25 mouse cellular contexts compared by ENCODE assay signal in the genomic region with DNA sequence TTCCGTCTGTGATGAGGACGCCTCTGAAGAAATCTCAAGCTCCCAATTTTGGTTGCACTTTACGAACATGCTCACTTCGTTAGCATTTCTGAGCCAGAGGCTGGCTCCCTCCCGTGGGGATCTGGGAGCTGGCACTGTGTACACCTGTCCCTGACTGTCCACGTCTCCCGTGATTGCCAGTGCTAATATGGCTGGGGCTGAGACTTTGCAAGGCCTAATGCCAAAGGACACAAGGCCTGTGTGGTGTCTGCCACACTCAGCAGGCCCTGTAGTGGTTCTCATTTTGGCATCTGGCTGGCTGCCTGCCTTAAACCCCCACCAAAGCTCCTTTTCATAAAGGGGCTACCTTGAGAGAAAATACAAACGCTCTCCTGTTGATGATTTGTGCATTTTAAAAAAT. TPM values are rescaled to one million over a fixed set of nuclear protein-coding genes. Genes with fewer than 3 reads are reported as not detected.
DNase-seq lines count a peak whose midpoint lies in the region; ATAC-seq and TF ChIP-seq lines count a peak whose summit lies in the region.
"Had no signal": no experiment of that assay in that cellular context is flagged by ENCODE, and none has a peak within 500 bp of the region (broad histone marks: within the 10 kb centered on the region; RNA-seq: fewer than 3 reads in every experiment).

No protein-coding gene starts in this region.

- 85% methylated on average over 8 of the region's 8 CpGs for WGBS in embryonic facial prominence, embryonic 13.5 days
- 92% methylated on average over 8 of the region's 8 CpGs for WGBS in embryonic facial prominence, embryonic 10.5 days
- 67% methylated on average over 8 of the region's 8 CpGs for WGBS in heart, adult 2 months
- 89% methylated on average over 8 of the region's 8 CpGs for WGBS in heart, embryonic 11.5 days (ENCODE audit: insufficient replicate concordance)
- WGBS in olfactory bulb, adult 2 months = 66% methylated on average over 8 of the region's 8 CpGs

- ATAC-seq in embryonic facial prominence, embryonic 13.5 days (ENCODE audit: insufficient number of reproducible peaks, insufficient read depth, low FRiP score, low TSS enrichment, low read depth) = peak; percentile 35; the same call in 1 of the 2 replicates
- no peak for ATAC-seq in heart, embryonic 11.5 days (replicated peaks; ENCODE audit: insufficient number of reproducible peaks, low FRiP score, low TSS enrichment)
- ATAC-seq: forebrain, embryonic 14.5 days; forebrain, postnatal 0 days; intestine, embryonic 15.5 days; Patski had no signal

- intact Hi-C loops in heart, adult 2 months (cut with DNase I) = no loop called here

- peaks cover 8% of the 10 kb centered on the region; the same call in 1 of the 2 replicates for H3K36me3 ChIP-seq in embryonic facial prominence, embryonic 13.5 days
- H3K36me3 ChIP-seq in embryonic facial prominence, embryonic 10.5 days (replicated peaks) = peaks cover 9% of the 10 kb centered on the region; the same call in 1 of the 2 replicates
- H3K36me3 ChIP-seq in heart, adult 2 months (ENCODE audit: control insufficient read depth, insufficient read depth, low read length) = peaks cover 4% of the 10 kb centered on the region; the same call in 1 of the 2 replicates
- peaks cover 3% of the 10 kb centered on the region; the same call in 1 of the 2 replicates for H3K36me3 ChIP-seq in heart, embryonic 11.5 days (ENCODE audit: control insufficient read depth, insufficient read depth, low read length)

- H3K4me3 ChIP-seq in embryonic facial prominence, embryonic 13.5 days = no peak overlapping the region
- no peak overlapping the region for H3K4me3 ChIP-seq in embryonic facial prominence, embryonic 10.5 days
- H3K4me3 ChIP-seq in heart, adult 2 months = no peak overlapping the region
- no peak overlapping the region for H3K4me3 ChIP-seq in heart, embryonic 11.5 days (ENCODE audit: low read depth, low read length)
- no peak overlapping the region for H3K4me3 ChIP-seq in layer of hippocampus, adult 2 months
- H3K4me3 ChIP-seq in olfactory bulb, adult 2 months (ENCODE audit: insufficient read depth, low read depth, low read length) = no peak overlapping the region
- H3K4me3 ChIP-seq: embryonic facial prominence, embryonic 15.5 days; heart, embryonic 13.5 days; hindbrain, embryonic 10.5 days; hindbrain, embryonic 13.5 days; intestine, embryonic 15.5 days had no signal

- TF ChIP-seq CTCF in heart, adult 2 months (IDR thresholded peaks at IDR 0.05) = no peak
- TF ChIP-seq CTCF in layer of hippocampus, adult 2 months (conservative IDR thresholded peaks at IDR 0.05) = no peak
- no peak for TF ChIP-seq CTCF in olfactory bulb, adult 2 months (IDR thresholded peaks at IDR 0.05; ENCODE audit: insufficient read depth, low read depth, low read length)

- no peak for TF ChIP-seq EP300 in heart, adult 2 months (IDR thresholded peaks at IDR 0.05; ENCODE audit: insufficient read depth, low read depth, low read length)

- no peak overlapping the region for H3K27ac ChIP-seq in embryonic facial prominence, embryonic 13.5 days
- H3K27ac ChIP-seq in embryonic facial prominence, embryonic 10.5 days (replicated peaks) = no peak overlapping the region
- peak overlapping the region; percentile 43 for H3K27ac ChIP-seq in heart, adult 2 months
- H3K27ac ChIP-seq in heart, embryonic 11.5 days (ENCODE audit: low read depth, low read length) = no peak overlapping the region
- H3K27ac ChIP-seq in layer of hippocampus, adult 2 months = peak overlapping the region; percentile 73; the same call in 1 of the 2 replicates
- peak overlapping the region; percentile 18; the same call in 1 of the 2 replicates for H3K27ac ChIP-seq in olfactory bulb, adult 2 months (ENCODE audit: insufficient read depth, low read depth, low read length)
- H3K27ac ChIP-seq: embryonic facial prominence, embryonic 15.5 days; hindbrain, embryonic 10.5 days; hindbrain, embryonic 13.5 days; intestine, embryonic 15.5 days had no signal

- H3K27me3 ChIP-seq in embryonic facial prominence, embryonic 13.5 days = no peaks in the 10 kb centered on the region
- no peaks in the 10 kb centered on the region for H3K27me3 ChIP-seq in embryonic facial prominence, embryonic 10.5 days (replicated peaks; ENCODE audit: low read depth, poor library complexity, severe bottlenecking)
- H3K27me3 ChIP-seq in heart, adult 2 months (ENCODE audit: control insufficient read depth, insufficient read depth, low read length) = no peaks in the 10 kb centered on the region
- H3K27me3 ChIP-seq in heart, embryonic 11.5 days (ENCODE audit: control insufficient read depth, insufficient read depth, low read length) = no peaks in the 10 kb centered on the region
- H3K27me3 ChIP-seq: CH12.LX; embryonic facial prominence, embryonic 15.5 days; heart, embryonic 13.5 days; hindbrain, embryonic 13.5 days; intestine, embryonic 15.5 days; Patski had no signal

- no peaks in the 10 kb centered on the region for H3K9me3 ChIP-seq in embryonic facial prominence, embryonic 13.5 days
- H3K9me3 ChIP-seq in embryonic facial prominence, embryonic 10.5 days = no peaks in the 10 kb centered on the region
- no peaks in the 10 kb centered on the region for H3K9me3 ChIP-seq in heart, embryonic 11.5 days (replicated peaks; ENCODE audit: control insufficient read depth, low read length)
- H3K9me3 ChIP-seq: embryonic facial prominence, embryonic 15.5 days; G1E; heart, embryonic 13.5 days; hindbrain, embryonic 10.5 days; hindbrain, embryonic 13.5 days; intestine, embryonic 15.5 days had no signal

- H3K9ac ChIP-seq in embryonic facial prominence, embryonic 13.5 days = no peak overlapping the region
- no peak overlapping the region for H3K9ac ChIP-seq in heart, adult 2 months (ENCODE audit: low read depth, low read length)
- no peak overlapping the region for H3K9ac ChIP-seq in heart, embryonic 11.5 days (ENCODE audit: low read depth, low read length)
- H3K9ac ChIP-seq: embryonic facial prominence, embryonic 15.5 days; forebrain, postnatal 0 days; heart, embryonic 13.5 days; hindbrain, embryonic 13.5 days; intestine, embryonic 15.5 days had no signal

- H3K4me1 ChIP-seq in embryonic facial prominence, embryonic 13.5 days = peaks cover 22% of the 10 kb centered on the region
- H3K4me1 ChIP-seq in embryonic facial prominence, embryonic 10.5 days = peaks cover 12% of the 10 kb centered on the region
- peaks cover 10% of the 10 kb centered on the region for H3K4me1 ChIP-seq in heart, adult 2 months (ENCODE audit: control insufficient read depth, insufficient read depth, low read length)
- H3K4me1 ChIP-seq in heart, embryonic 11.5 days (ENCODE audit: control insufficient read depth, insufficient read depth, low read length) = no peaks in the 10 kb centered on the region
- H3K4me1 ChIP-seq in olfactory bulb, adult 2 months (ENCODE audit: control insufficient read depth, insufficient read depth, low read length) = peaks cover 35% of the 10 kb centered on the region
- H3K4me1 ChIP-seq: hindbrain, embryonic 10.5 days had no signal

- DNase-seq in embryonic facial prominence, embryonic 10.5 days (ENCODE audit: low spot score) = no peak
- no peak for DNase-seq in heart, adult 2 months
- DNase-seq in layer of hippocampus, adult 2 months (ENCODE audit: low spot score in 2 of 2) = no peak
- no peak for DNase-seq in layer of hippocampus, postnatal 25 days (ENCODE audit: extremely low spot score in 1 of 2, low spot score in 1 of 2)
- DNase-seq: B cell, adult 2 months; cerebellum, adult 11-12 months; cerebellum, adult 8-10 months; cerebellum, postnatal 36 days; embryo, embryonic 11 days; forebrain, postnatal 0 days; heart, postnatal 36 days; kidney, adult 11 months had no signal

- no peak for TF ChIP-seq POLR2A in heart, adult 2 months (IDR thresholded peaks at IDR 0.05; ENCODE audit: insufficient read depth, low read depth, low read length)
- no peak for TF ChIP-seq POLR2A in olfactory bulb, adult 2 months (IDR thresholded peaks at IDR 0.05; ENCODE audit: insufficient read depth, low read depth, low read length)

- no peak overlapping the region for H3K4me2 ChIP-seq in embryonic facial prominence, embryonic 13.5 days
- no peak overlapping the region for H3K4me2 ChIP-seq in heart, embryonic 11.5 days
- H3K4me2 ChIP-seq: embryonic facial prominence, embryonic 15.5 days; heart, embryonic 13.5 days; hindbrain, embryonic 13.5 days; intestine, embryonic 15.5 days had no signal

- H3K79me2 ChIP-seq in heart, adult 2 months (replicated peaks; ENCODE audit: control insufficient read depth, insufficient read depth, low read length) = no peaks in the 10 kb centered on the region

RNA-seq across cellular contexts. Expression of gene Rnf141, which starts 33.3 kb away (rescaled TPM):
- polyA plus RNA-seq in embryonic facial prominence, embryonic 13.5 days (2015; fragmentation: Nextera tagmentation; extraction: Ambion mirVana) = 16.9 and 17.0 TPM in 2 replicates
- polyA plus RNA-seq in embryonic facial prominence, embryonic 10.5 days (2016; fragmentation: Nextera tagmentation; extraction: Ambion mirVana) = 21.5 and 22.3 TPM in 2 replicates
- 10 to 100 TPM; 33.2 to 36.4 TPM for total RNA-seq in heart, adult 2 months (2021)
- 19.4 and 44.3 TPM in 2 replicates for polyA plus RNA-seq in heart, adult 2 months (2012; rRNA removed)
- polyA plus RNA-seq in heart, embryonic 11.5 days (2014; fragmentation: Nextera tagmentation; extraction: Ambion mirVana) = 34.1 and 35.5 TPM in 2 replicates
- 10 to 100 TPM; 83.4 to 90.6 TPM for total RNA-seq in layer of hippocampus, adult 2 months (2021)
- total RNA-seq in layer of hippocampus, postnatal 25 days (2021) = 10 to 100 TPM; 74.9 to 81.6 TPM
- not detected in 2 replicates for polyA plus RNA-seq in olfactory bulb, adult 2 months (2012; ENCODE audit: insufficient read depth, insufficient read length, low replicate concordance, missing spikeins)

RNA-seq across cellular contexts. Expression of gene Ampd3, which starts 43.0 kb away (rescaled TPM):
- 3.5 and 6.2 TPM in 2 replicates for polyA plus RNA-seq in embryonic facial prominence, embryonic 13.5 days (2015; fragmentation: Nextera tagmentation; extraction: Ambion mirVana)
- polyA plus RNA-seq in embryonic facial prominence, embryonic 10.5 days (2016; fragmentation: Nextera tagmentation; extraction: Ambion mirVana) = 1.0 and 1.5 TPM in 2 replicates
- 10 to 100 TPM; 38.9 to 43.6 TPM for total RNA-seq in heart, adult 2 months (2021)
- 29.9 and 40.4 TPM in 2 replicates for polyA plus RNA-seq in heart, adult 2 months (2012; rRNA removed)
- polyA plus RNA-seq in heart, embryonic 11.5 days (2014; fragmentation: Nextera tagmentation; extraction: Ambion mirVana) = 6.0 and 8.9 TPM in 2 replicates
- 10 to 100 TPM; 20.8 to 25.1 TPM for total RNA-seq in layer of hippocampus, adult 2 months (2021)
- total RNA-seq in layer of hippocampus, postnatal 25 days (2021) = 10 to 100 TPM; 20.7 to 27.0 TPM
- polyA plus RNA-seq in olfactory bulb, adult 2 months (2012; ENCODE audit: insufficient read depth, insufficient read length, low replicate concordance, missing spikeins) = not detected in 2 replicates

RNA-seq across cellular contexts. Expression of gene Lyve1, which starts 52.0 kb away (rescaled TPM):
- 2.8 and 5.2 TPM in 2 replicates for polyA plus RNA-seq in embryonic facial prominence, embryonic 13.5 days (2015; fragmentation: Nextera tagmentation; extraction: Ambion mirVana)
- polyA plus RNA-seq in embryonic facial prominence, embryonic 10.5 days (2016; fragmentation: Nextera tagmentation; extraction: Ambion mirVana) = 0.36 and 0.41 TPM in 2 replicates
- 10 to 100 TPM; 28.0 to 31.0 TPM for total RNA-seq in heart, adult 2 months (2021)
- 17.4 and 28.8 TPM in 2 replicates for polyA plus RNA-seq in heart, adult 2 months (2012; rRNA removed)
- 3.1 and 3.4 TPM in 2 replicates for polyA plus RNA-seq in heart, embryonic 11.5 days (2014; fragmentation: Nextera tagmentation; extraction: Ambion mirVana)
- total RNA-seq in layer of hippocampus, adult 2 months (2021) = 1 to 10 TPM in 1 of 2 experiments, under 1 TPM in 1; 0.66 to 2.5 TPM
- 1 to 10 TPM in 1 of 2 experiments, under 1 TPM in 1; 0.85 to 1.5 TPM for total RNA-seq in layer of hippocampus, postnatal 25 days (2021)
- polyA plus RNA-seq in olfactory bulb, adult 2 months (2012; ENCODE audit: insufficient read depth, insufficient read length, low replicate concordance, missing spikeins) = not detected in 2 replicates
- total RNA-seq: CH12.LX; granulocyte monocyte progenitor cell, adult 5-6 weeks had no signal
- polyA plus RNA-seq: G1E, Patski had no signal

Comparison
In these comparisons a context has a peak if more than half of its experiments do, and no peak if none do; other contexts are left out.
1. H3K27ac ChIP-seq: peak in heart, adult 2 months (single experiment), layer of hippocampus, adult 2 months (single experiment) and olfactory bulb, adult 2 months (single experiment); none in embryonic facial prominence, embryonic 13.5 days (single experiment), embryonic facial prominence, embryonic 10.5 days (single experiment) and heart, embryonic 11.5 days (single experiment).